Mouse (Mus musculus): Measurements from ENCODE around the gene Retreg3. TPM values are rescaled to one million over a fixed set of nuclear protein-coding genes. Genes with fewer than 3 reads are reported as not detected.

Retreg3 gene
- polyA plus RNA-seq, 1 experiment from 2014 or later, result 11.1 TPM

DNA sequence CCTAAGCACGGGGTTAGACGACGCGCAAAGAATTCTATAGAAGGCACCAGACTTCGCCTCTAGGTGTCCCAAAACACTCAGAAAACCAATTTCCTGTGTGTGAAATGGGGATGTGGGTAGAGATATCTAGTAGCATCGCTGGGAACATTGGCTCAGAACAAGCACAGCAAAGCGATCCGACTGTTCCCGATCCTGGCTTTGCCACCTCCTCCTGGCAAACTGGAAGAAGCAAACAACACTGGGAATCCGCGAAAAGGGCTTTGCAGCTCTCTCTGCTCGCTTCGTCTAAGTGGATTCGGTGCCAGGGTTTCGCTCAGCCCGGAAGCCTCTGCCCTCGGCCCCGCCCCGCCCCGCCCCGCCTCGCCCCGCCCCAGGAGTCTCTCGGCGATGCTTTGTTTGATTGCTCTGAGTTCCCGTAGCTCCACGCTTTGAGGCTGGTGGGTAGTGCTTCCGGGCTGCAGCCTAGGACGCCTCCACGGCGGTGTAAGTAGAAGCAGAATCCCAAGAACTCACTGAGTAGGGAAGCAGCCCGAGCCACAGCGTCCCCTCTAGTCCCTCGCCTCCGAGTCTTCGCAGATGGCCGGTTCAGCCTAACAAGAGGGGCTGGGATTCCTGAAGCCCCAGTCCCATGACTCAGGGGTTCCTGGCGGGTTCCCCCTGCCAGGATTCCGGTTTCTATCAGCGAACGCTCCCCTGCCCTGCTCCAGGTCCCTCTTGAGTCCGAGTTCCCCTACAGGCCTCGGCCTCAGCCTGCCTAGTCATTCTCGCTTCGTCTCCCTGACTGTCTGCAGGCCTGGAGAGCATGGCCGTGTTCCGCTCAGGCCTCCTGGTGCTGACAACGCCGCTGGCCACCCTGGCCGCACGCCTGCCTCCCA is 37.2 kb downstream of the Retreg3 start, which contains the start of gene Coasy:
TSS of gene Coasy (plus strand) at position 358 of the 875 bp plus-strand sequence.
- peak within 1 kb of the TSS; percentile 96 for H3K9ac ChIP-seq (ENCODE audit: low read length)
- no peaks in the 10 kb centered on the region for H3K36me3 ChIP-seq (ENCODE audit: control insufficient read depth, insufficient read depth, low read length)
- peak; percentile 85 for ATAC-seq (replicated peaks; ENCODE audit: low FRiP score)
- peaks cover 21% of the 10 kb centered on the region for H3K4me1 ChIP-seq (replicated peaks; ENCODE audit: control insufficient read depth, insufficient read depth, low read length)
- H3K4me2 ChIP-seq (ENCODE audit: low read depth, low read length, severe bottlenecking), result peak within 1 kb of the TSS; percentile 99
- H3K9me3 ChIP-seq (ENCODE audit: control insufficient read depth, low read length), result no peaks in the 10 kb centered on the region
- peak within 1 kb of the TSS; percentile 87 for H3K4me3 ChIP-seq (ENCODE audit: low read depth, low read length)
- WGBS, result under 1% methylated on average over 51 of the region's 51 CpGs
- DNase-seq (ENCODE audit: low spot score), result peak; percentile 96
- H3K27me3 ChIP-seq (ENCODE audit: control insufficient read depth, insufficient read depth, low read length), result peaks cover 39% of the 10 kb centered on the region
- H3K27ac ChIP-seq (ENCODE audit: low read depth, low read length), result peak within 1 kb of the TSS; percentile 71

DNA sequence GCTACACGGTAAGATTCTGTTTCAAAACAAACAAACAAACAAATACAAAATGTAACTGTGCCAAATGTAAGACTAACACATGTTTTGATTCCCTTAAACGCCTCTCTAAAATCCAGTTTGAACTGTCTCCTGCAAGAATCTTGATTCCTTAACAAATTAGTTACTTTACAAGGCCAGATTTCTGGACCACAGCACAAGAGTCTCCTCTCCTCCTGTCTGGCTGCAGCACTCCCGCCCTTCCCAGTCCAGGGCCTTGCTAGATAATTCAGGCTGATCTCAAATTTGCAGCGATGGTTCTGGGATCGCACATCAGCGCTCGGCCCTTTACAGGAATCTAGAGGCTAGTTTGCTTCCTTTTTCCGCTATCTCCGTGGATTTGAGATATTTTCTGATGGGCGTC is 38.0 kb downstream of the Retreg3 start:
- no peaks in the 10 kb centered on the region for H3K36me3 ChIP-seq (ENCODE audit: control insufficient read depth, insufficient read depth, low read length)
- no peak for DNase-seq (ENCODE audit: low spot score)
- no peaks in the 10 kb centered on the region for H3K9me3 ChIP-seq (ENCODE audit: control insufficient read depth, low read length)
- peak overlapping the region; percentile 99 for H3K4me2 ChIP-seq (ENCODE audit: low read depth, low read length, severe bottlenecking)
- peaks cover 18% of the 10 kb centered on the region for H3K4me1 ChIP-seq (replicated peaks; ENCODE audit: control insufficient read depth, insufficient read depth, low read length)
- no peak overlapping the region for H3K27ac ChIP-seq (ENCODE audit: low read depth, low read length)
- H3K27me3 ChIP-seq (ENCODE audit: control insufficient read depth, insufficient read depth, low read length), result peaks cover 42% of the 10 kb centered on the region
- no peak for ATAC-seq (replicated peaks; ENCODE audit: low FRiP score)
- WGBS, result 4% methylated on average over 10 of the region's 10 CpGs
- H3K9ac ChIP-seq (ENCODE audit: low read length), result peak overlapping the region; percentile 96
- peak overlapping the region; percentile 87 for H3K4me3 ChIP-seq (ENCODE audit: low read depth, low read length)

DNA sequence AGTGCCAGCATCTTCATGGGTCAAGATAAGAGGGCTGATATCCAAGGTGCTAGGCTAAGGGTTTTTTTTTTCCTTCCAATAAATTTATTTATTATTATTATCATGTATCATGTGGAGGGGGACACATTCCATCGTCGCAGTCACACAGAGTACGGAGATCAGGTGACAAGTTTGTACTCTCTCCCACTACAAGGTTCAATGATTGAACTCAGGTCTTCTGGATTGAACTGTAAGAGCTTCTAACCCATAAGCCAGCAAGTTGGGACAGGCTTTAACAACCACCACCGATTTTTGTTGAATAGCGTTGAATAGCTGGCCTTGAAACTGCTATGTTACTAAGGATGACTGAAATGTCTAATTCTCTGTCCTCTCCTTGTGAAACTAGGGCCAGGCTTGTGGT is 39.3 kb downstream of the Retreg3 start:
- WGBS, result 63% methylated on average over 5 of the region's 5 CpGs
- H3K27me3 ChIP-seq (ENCODE audit: control insufficient read depth, insufficient read depth, low read length), result peaks cover 42% of the 10 kb centered on the region
- no peak for ATAC-seq (replicated peaks; ENCODE audit: low FRiP score)

DNA sequence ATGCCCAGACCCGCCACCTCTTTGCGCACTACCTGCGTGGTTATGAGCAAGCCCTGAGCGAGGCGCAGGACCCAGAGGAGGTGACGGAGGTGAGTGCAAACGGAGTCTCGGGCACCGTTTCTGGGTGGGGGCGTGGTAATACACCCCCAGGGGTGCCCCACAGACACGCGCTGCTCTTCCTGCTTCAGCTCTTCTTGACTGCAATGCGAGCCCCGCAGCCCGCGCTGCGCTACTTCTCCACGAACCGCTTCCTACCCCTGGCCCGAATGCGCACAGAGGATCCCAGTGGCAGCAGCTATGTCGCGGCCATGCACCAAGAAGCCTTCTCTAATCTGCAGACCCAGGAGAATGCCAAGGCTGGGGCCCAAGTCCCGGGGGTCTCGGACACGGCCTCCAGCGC is 39.9 kb downstream of the Retreg3 start:
- DNase-seq (ENCODE audit: low spot score) (no peak), ATAC-seq (replicated peaks; ENCODE audit: low FRiP score) (no peak)
- H3K4me2 ChIP-seq (ENCODE audit: low read depth, low read length, severe bottlenecking), result no peak overlapping the region
- 3% methylated on average over 27 of the region's 27 CpGs for WGBS
- no peaks in the 10 kb centered on the region for H3K36me3 ChIP-seq (ENCODE audit: control insufficient read depth, insufficient read depth, low read length)
- no peak overlapping the region for H3K4me3 ChIP-seq (ENCODE audit: low read depth, low read length)
- no peak overlapping the region for H3K9ac ChIP-seq (ENCODE audit: low read length)
- peaks cover 9% of the 10 kb centered on the region; the same call in 1 of the 2 replicates for H3K4me1 ChIP-seq (replicated peaks; ENCODE audit: control insufficient read depth, insufficient read depth, low read length)
- peaks cover 42% of the 10 kb centered on the region for H3K27me3 ChIP-seq (ENCODE audit: control insufficient read depth, insufficient read depth, low read length)
- no peak overlapping the region for H3K27ac ChIP-seq (ENCODE audit: low read depth, low read length)
- no peaks in the 10 kb centered on the region for H3K9me3 ChIP-seq (ENCODE audit: control insufficient read depth, low read length)

More for the DNA sequence above, 39.3 kb downstream of the Retreg3 start:
- H3K27ac ChIP-seq (ENCODE audit: low read depth, low read length), result no peak overlapping the region
- no peak overlapping the region for H3K4me2 ChIP-seq (ENCODE audit: low read depth, low read length, severe bottlenecking)
- no peak for DNase-seq (ENCODE audit: low spot score)
- peaks cover 9% of the 10 kb centered on the region; the same call in 1 of the 2 replicates for H3K4me1 ChIP-seq (replicated peaks; ENCODE audit: control insufficient read depth, insufficient read depth, low read length)
- no peak overlapping the region for H3K9ac ChIP-seq (ENCODE audit: low read length)
- H3K4me3 ChIP-seq (ENCODE audit: low read depth, low read length), result no peak overlapping the region
- no peaks in the 10 kb centered on the region for H3K36me3 ChIP-seq (ENCODE audit: control insufficient read depth, insufficient read depth, low read length)
- no peaks in the 10 kb centered on the region for H3K9me3 ChIP-seq (ENCODE audit: control insufficient read depth, low read length)

- WGBS, result 68% methylated on average over 9 of the region's 9 CpGs
- Histone ChIP-seq H3K36me3 (ENCODE audit: control insufficient read depth, insufficient read depth, low read length) (no peaks in the 10 kb centered on the region), H3K9me3 (ENCODE audit: control insufficient read depth, low read length) (no peaks in the 10 kb centered on the region), H3K4me1 (replicated peaks; ENCODE audit: control insufficient read depth, insufficient read depth, low read length) (peaks cover 6% of the 10 kb centered on the region; the same call in 1 of the 2 replicates), H3K4me3 (ENCODE audit: low read depth, low read length) (no peak within 1 kb of the TSS), H3K27me3 (ENCODE audit: control insufficient read depth, insufficient read depth, low read length) (peaks cover 42% of the 10 kb centered on the region), H3K9ac (ENCODE audit: low read length) (no peak within 1 kb of the TSS), H3K27ac (ENCODE audit: low read depth, low read length) (no peak within 1 kb of the TSS), H3K4me2 (ENCODE audit: low read depth, low read length, severe bottlenecking) (no peak within 1 kb of the TSS)
- DNase-seq (ENCODE audit: low spot score) (no peak), ATAC-seq (replicated peaks; ENCODE audit: low FRiP score) (no peak)
Measured at GRCm38 (mm10) chr11:101078121-101078520, 41.6 kb downstream of the Retreg3 start, which contains the start of gene Hsd17b1. TSS of gene Hsd17b1 (plus strand) at chr11:101078411.

DNA sequence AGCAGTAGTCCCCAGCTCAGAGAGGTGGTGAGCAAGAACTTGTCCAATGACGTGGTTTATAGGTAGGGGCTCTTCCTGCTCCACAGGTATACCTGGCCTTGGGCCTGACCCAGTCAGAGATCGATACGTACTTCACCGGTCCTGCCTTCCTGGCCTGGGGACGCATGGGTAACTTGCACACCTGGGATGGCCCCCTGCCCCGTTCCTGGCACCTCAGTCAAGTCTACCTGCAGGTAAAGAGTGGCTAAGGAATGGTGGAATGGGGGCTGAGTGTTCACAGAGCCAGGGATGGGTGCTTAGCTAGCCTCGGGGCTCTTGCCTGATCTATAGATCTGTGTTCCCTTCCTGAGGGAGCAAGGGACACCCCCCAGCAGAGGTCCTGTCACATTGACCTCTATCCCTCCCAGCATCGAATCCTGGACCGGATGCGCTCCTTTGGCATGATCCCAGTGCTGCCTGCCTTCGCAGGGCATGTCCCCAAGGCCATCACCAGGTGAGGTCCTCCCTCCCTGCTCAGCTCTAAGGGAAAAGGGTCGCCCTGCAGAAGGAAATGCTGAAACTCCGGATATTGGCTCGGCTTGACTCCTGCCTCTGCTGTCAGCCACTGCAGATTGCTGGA is 47.8 kb downstream of the Retreg3 start:
- Histone ChIP-seq H3K9ac (ENCODE audit: low read length) (no peak overlapping the region), H3K27me3 (ENCODE audit: control insufficient read depth, insufficient read depth, low read length) (peaks cover 9% of the 10 kb centered on the region), H3K9me3 (ENCODE audit: control insufficient read depth, low read length) (no peaks in the 10 kb centered on the region), H3K36me3 (ENCODE audit: control insufficient read depth, insufficient read depth, low read length) (no peaks in the 10 kb centered on the region), H3K27ac (ENCODE audit: low read depth, low read length) (no peak overlapping the region), H3K4me2 (ENCODE audit: low read depth, low read length, severe bottlenecking) (no peak overlapping the region), H3K4me1 (replicated peaks; ENCODE audit: control insufficient read depth, insufficient read depth, low read length) (0 out of 2 replicates have a peak, but pooled peaks cover 3% of the 10 kb centered on the region), H3K4me3 (ENCODE audit: low read depth, low read length) (no peak overlapping the region)
- no peak for DNase-seq (ENCODE audit: low spot score)
- ATAC-seq (replicated peaks; ENCODE audit: low FRiP score), result no peak
- 70% methylated on average over 14 of the region's 14 CpGs for WGBS

GRCm38 (mm10) chr11:101070987-101071386 is 48.7 kb downstream of the Retreg3 start:
- peaks cover 9% of the 10 kb centered on the region for H3K27me3 ChIP-seq (ENCODE audit: control insufficient read depth, insufficient read depth, low read length)
- DNase-seq (ENCODE audit: low spot score) (no peak), ATAC-seq (replicated peaks; ENCODE audit: low FRiP score) (no peak)
- 64% methylated on average over 6 of the region's 6 CpGs for WGBS
- H3K9me3 ChIP-seq (ENCODE audit: control insufficient read depth, low read length), result no peaks in the 10 kb centered on the region
- no peaks in the 10 kb centered on the region for H3K36me3 ChIP-seq (ENCODE audit: control insufficient read depth, insufficient read depth, low read length)
- peak overlapping the region; percentile 8; the same call in 1 of the 2 replicates for H3K9ac ChIP-seq (ENCODE audit: low read length)
- no peak overlapping the region for H3K27ac ChIP-seq (ENCODE audit: low read depth, low read length)
- H3K4me2 ChIP-seq (ENCODE audit: low read depth, low read length, severe bottlenecking), result peak overlapping the region; percentile 98
- peak overlapping the region; percentile 76; the same call in 1 of the 2 replicates for H3K4me3 ChIP-seq (ENCODE audit: low read depth, low read length)
- H3K4me1 ChIP-seq (replicated peaks; ENCODE audit: control insufficient read depth, insufficient read depth, low read length), result 0 out of 2 replicates have a peak, but pooled peaks cover 3% of the 10 kb centered on the region

DNA sequence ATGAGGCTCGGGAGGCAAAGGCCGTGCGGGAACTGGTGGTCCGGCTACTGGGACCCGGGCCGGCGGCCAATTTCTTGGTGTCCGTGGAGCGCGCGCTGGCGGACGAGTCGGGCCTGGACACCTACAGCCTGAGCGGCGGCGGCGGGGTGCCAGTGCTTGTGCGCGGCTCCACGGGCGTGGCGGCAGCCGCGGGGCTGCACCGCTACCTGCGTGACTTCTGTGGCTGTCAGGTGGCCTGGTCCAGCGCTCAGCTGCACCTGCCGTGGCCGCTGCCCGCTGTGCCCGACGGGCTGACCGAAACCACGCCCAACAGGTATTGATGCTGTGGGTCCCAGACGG is 49.5 kb downstream of the Retreg3 start:
- Histone ChIP-seq H3K4me1 (replicated peaks; ENCODE audit: control insufficient read depth, insufficient read depth, low read length) (0 out of 2 replicates have a peak, but pooled peaks cover 3% of the 10 kb centered on the region), H3K27ac (ENCODE audit: low read depth, low read length) (no peak overlapping the region), H3K27me3 (ENCODE audit: control insufficient read depth, insufficient read depth, low read length) (peaks cover 9% of the 10 kb centered on the region), H3K36me3 (ENCODE audit: control insufficient read depth, insufficient read depth, low read length) (no peaks in the 10 kb centered on the region), H3K9ac (ENCODE audit: low read length) (peak overlapping the region; percentile 80), H3K4me3 (ENCODE audit: low read depth, low read length) (peak overlapping the region; percentile 76), H3K4me2 (ENCODE audit: low read depth, low read length, severe bottlenecking) (peak overlapping the region; percentile 98), H3K9me3 (ENCODE audit: control insufficient read depth, low read length) (no peaks in the 10 kb centered on the region)
- ATAC-seq (replicated peaks; ENCODE audit: low FRiP score), result peak; percentile 57
- DNase-seq (ENCODE audit: low spot score), result no peak
- WGBS, result under 1% methylated on average over 36 of the region's 36 CpGs

Measured in forebrain, embryonic 11.5 days (tissue).